Mouse (Mus musculus): ENCODE results near the gene Gm7879.

The Gm7879 gene

GRCm38 (mm10) chr5:43948111-43948743, 35.3 kb downstream of the Gm7879 start:
- in situ Hi-C loops (cut with MseI, MboI): no loop called here

GRCm38 (mm10) chr5:43948748-43949275, 35.9 kb downstream of the Gm7879 start:
- in situ Hi-C loops (cut with MseI, MboI): no loop called here

GRCm38 (mm10) chr5:43953241-43953640, 40.3 kb downstream of the Gm7879 start:
- in situ Hi-C loops (cut with MseI, MboI): no loop called here

DNA sequence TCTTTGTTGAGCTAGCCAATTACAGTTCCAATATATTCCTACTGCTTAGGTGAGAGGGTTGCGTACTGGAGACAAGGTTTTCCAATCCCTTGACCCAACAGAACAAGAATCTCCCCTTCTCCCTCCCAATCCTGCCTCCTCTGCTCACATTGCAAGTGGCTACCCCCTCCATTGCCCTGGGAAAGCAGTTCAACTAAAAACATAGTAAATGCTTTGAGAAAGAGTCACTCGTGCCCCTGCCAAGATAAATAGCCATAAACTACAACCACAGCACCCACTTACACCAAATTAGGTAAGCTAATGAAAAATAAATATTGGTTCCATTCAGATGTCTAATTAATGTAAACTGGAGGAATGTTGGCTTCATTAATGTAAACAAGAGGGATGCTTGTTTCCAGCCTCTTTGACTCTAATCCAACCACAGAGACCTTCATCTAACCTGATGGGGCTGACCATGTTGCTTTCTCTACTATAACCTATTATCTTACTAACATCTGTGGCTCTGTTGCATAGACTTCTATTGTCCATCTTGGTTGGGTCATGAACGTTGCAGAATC, 47.0 kb downstream of the Gm7879 start:
- in situ Hi-C loops (cut with MseI, MboI): no loop called here

GRCm38 (mm10) chr5:43961056-43961455, 48.1 kb downstream of the Gm7879 start:
- in situ Hi-C loops (cut with MseI, MboI): no loop called here
